Mouse (Mus musculus) testis, adult 2 months (tissue): ENCODE measurements at regions not wholly inside any gene's neighbourhood (a gene's known extent, or its start where the extent isn't known, plus 50 kb on each side); places are given as distances from the start of the nearest gene placed in this dataset.

ENCODE experiments used
- CTCF ChIP-seq: fragments of 200-500 bp; IDR thresholded peaks from 2 replicates; pipeline ENCODE4 v1.5.1; 2012; ENCODE audit warnings: low read depth, mild to moderate bottlenecking, inconsistent platforms, low read length, moderate library complexity; ENCODE audit not compliant: control insufficient read depth, insufficient read depth, insufficient replicate concordance
- POLR2A ChIP-seq: fragments of 200-500 bp; IDR thresholded peaks from 2 replicates; pipeline ENCODE4 v1.6.1; 2012; ENCODE audit warnings: low read depth, mild to moderate bottlenecking, inconsistent platforms, low read length, moderate library complexity; ENCODE audit not compliant: control insufficient read depth

DNA sequence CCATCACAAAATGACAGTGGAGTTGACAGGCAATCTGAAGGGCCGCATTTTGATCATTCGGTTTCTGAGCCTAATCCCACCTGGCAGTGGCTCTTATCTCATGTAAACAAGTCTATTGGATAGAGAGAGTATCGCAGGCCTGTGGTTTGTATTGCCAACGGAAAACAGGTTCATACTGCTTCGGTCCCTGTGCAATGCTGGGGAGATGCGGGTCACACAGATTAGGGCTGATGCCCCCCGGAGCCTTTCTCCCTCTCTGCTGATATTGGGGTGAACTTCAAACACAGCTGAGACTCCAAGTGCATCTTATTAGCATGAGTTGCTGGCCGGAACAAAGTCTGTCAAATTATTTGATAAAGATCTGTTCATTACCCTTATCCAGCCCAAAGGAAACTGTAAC is 451.2 kb downstream of the Prdm2 start:
- no peak for TF ChIP-seq CTCF
- TF ChIP-seq POLR2A, result no peak
